Mouse (Mus musculus): ENCODE measurements around the gene Acsl6. TPM values are rescaled to one million over a fixed set of nuclear protein-coding genes. Genes with fewer than 3 reads are reported as not detected.
"Not testable (repeated sequence)": the region's sequence is repeated elsewhere in the genome, so short reads cannot be mapped to it uniquely, and the experiment has no call there.

The Acsl6 gene
- polyA plus RNA-seq, 1 experiment from 2014 or later, result 24.7 TPM

GRCm38 (mm10) chr11:54295971-54296370 is 7.6 kb upstream of the Acsl6 start:
- H3K36me3 ChIP-seq (ENCODE audit: poor library complexity, severe bottlenecking), result no peaks in the 10 kb centered on the region

GRCm38 (mm10) chr11:54296734-54297133 is 6.9 kb upstream of the Acsl6 start:
- Histone ChIP-seq H3K27me3 (no peaks in the 10 kb centered on the region), H3K9me3 (replicated peaks) (peaks cover 4% of the 10 kb centered on the region; the same call in 1 of the 2 replicates), H3K4me3 (no peak overlapping the region), H3K9ac (no peak overlapping the region), H3K36me3 (ENCODE audit: poor library complexity, severe bottlenecking) (no peaks in the 10 kb centered on the region), H3K4me1 (no peaks in the 10 kb centered on the region), H3K27ac (no peak overlapping the region), H3K4me2 (no peak overlapping the region)
- 90% methylated on average over 1 of the region's 1 CpGs for WGBS
- no peak for ATAC-seq

More at GRCm38 (mm10) chr11:54295971-54296370, 7.6 kb upstream of the Acsl6 start:
- H3K9ac ChIP-seq, result no peak overlapping the region
- H3K4me2 ChIP-seq, result no peak overlapping the region
- peaks cover 4% of the 10 kb centered on the region; the same call in 1 of the 2 replicates for H3K9me3 ChIP-seq (replicated peaks)
- H3K27me3 ChIP-seq, result no peaks in the 10 kb centered on the region
- WGBS, result 90% methylated on average over 4 of the region's 4 CpGs
- no peak for ATAC-seq
- H3K4me1 ChIP-seq, result no peaks in the 10 kb centered on the region
- no peak overlapping the region for H3K27ac ChIP-seq
- no peak overlapping the region for H3K4me3 ChIP-seq

DNA sequence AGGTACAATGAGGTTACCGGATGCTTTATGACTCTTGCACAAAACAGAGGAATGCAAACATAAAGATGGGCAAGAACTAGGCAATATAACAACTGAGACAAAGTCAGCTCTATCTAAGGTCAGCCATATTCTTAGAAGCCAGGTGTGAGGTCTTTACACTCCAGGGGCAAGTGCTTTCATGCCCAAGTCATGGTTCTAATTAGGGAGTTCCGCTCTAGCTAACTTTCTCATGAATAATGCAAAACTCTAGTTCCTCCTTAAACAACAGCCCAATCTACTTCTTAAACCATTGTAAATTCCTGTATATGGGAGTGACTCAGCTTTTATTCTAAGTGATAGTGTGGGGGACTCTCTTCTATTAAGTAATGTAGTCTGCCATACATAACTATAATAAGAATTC is 6.1 kb upstream of the Acsl6 start:
- WGBS, result 89% methylated on average over 2 of the region's 2 CpGs
- ATAC-seq, result not testable (repeated sequence)

GRCm38 (mm10) chr11:54298777-54299176 is 4.8 kb upstream of the Acsl6 start:
- no peak for ATAC-seq
- no peaks in the 10 kb centered on the region for H3K27me3 ChIP-seq

More for the DNA sequence above, 6.1 kb upstream of the Acsl6 start:
- not testable (repeated sequence) for H3K36me3 ChIP-seq (ENCODE audit: poor library complexity, severe bottlenecking); H3K27me3 ChIP-seq; H3K4me2 ChIP-seq; H3K9ac ChIP-seq; H3K9me3 ChIP-seq (replicated peaks); H3K27ac ChIP-seq; H3K4me1 ChIP-seq; H3K4me3 ChIP-seq

DNA sequence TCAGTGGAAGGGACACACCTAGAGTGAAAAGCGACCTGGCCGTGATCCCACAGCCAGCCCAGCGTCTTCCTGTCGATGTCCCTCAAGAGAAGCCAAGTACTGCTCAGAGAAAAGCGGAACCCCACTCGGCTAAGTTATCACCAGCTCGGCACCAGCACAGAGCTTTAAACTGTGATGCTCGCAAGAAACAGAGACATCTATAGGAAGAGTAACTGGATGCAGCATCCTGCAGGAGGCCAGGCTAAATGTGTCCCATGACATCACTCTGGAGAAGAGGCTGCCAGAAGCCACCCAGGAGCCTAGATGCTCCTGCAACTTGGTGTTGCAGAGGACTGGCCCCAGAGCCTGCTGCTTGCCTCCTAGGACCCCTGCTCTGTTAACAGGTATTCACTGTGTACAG is 1.6 kb upstream of the Acsl6 start:
- 94% methylated on average over 8 of the region's 8 CpGs for WGBS
- no peak overlapping the region for H3K4me2 ChIP-seq
- no peak overlapping the region for H3K4me3 ChIP-seq
- H3K36me3 ChIP-seq (ENCODE audit: poor library complexity, severe bottlenecking), result no peaks in the 10 kb centered on the region
- H3K4me1 ChIP-seq, result peaks cover 34% of the 10 kb centered on the region
- no peak for ATAC-seq
- H3K9me3 ChIP-seq (replicated peaks), result peaks cover 4% of the 10 kb centered on the region; the same call in 1 of the 2 replicates
- H3K27ac ChIP-seq, result no peak overlapping the region
- no peaks in the 10 kb centered on the region for H3K27me3 ChIP-seq
- H3K9ac ChIP-seq, result no peak overlapping the region

More at GRCm38 (mm10) chr11:54298777-54299176, 4.8 kb upstream of the Acsl6 start:
- Histone ChIP-seq H3K36me3 (ENCODE audit: poor library complexity, severe bottlenecking) (no peaks in the 10 kb centered on the region), H3K4me1 (peaks cover 8% of the 10 kb centered on the region), H3K4me2 (no peak overlapping the region), H3K9ac (no peak overlapping the region), H3K27ac (no peak overlapping the region), H3K9me3 (replicated peaks) (peaks cover 4% of the 10 kb centered on the region; the same call in 1 of the 2 replicates), H3K4me3 (no peak overlapping the region)

GRCm38 (mm10) chr11:54302606-54303005 is 992 bp upstream of the Acsl6 start:
- H3K4me3 ChIP-seq, result no peak overlapping the region
- no peaks in the 10 kb centered on the region for H3K9me3 ChIP-seq (replicated peaks)
- 94% methylated on average over 3 of the region's 3 CpGs for WGBS
- no peaks in the 10 kb centered on the region for H3K36me3 ChIP-seq (ENCODE audit: poor library complexity, severe bottlenecking)
- peak overlapping the region; percentile 82; the same call in 1 of the 2 replicates for H3K4me2 ChIP-seq
- H3K27me3 ChIP-seq, result no peaks in the 10 kb centered on the region
- H3K9ac ChIP-seq, result no peak overlapping the region
- no peak for ATAC-seq
- peaks cover 34% of the 10 kb centered on the region for H3K4me1 ChIP-seq
- peak overlapping the region; percentile 84; the same call in 1 of the 2 replicates for H3K27ac ChIP-seq

DNA sequence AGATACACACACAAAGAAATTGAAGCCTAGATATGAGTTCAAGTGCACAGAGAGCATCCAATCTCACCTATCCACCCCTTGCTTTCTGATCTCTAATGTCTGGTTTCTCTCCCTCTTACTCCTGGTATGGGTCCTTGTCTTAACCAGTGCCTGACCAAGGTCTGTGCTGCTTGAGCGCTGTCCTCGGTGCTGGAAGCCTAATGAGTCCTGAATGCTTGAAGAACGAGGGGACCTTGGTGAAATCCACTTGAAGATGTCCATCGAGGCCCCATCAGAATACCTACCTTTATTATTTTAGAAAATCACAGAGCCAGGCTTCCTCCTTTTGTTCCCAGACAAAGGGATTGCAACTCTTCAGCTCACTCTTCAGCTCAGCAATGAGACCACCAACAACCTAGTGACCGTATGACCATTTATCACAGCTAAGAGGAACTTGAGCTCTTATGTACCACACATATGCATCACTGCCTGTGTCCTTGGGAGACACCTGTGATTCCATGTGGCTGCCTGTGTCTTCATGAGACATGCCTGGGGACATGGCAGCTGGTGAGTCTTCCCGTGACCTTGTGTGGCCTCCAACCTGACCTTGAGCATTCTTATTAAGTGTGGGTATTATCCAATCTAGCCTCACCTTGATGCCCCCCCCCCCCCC is 396 bp upstream of the Acsl6 start:
- no peaks in the 10 kb centered on the region for H3K36me3 ChIP-seq (ENCODE audit: poor library complexity, severe bottlenecking)
- H3K27me3 ChIP-seq, result no peaks in the 10 kb centered on the region
- ATAC-seq, result no peak; the same call in 1 of the 2 replicates
- peak overlapping the region; percentile 73 for H3K4me3 ChIP-seq
- no peaks in the 10 kb centered on the region for H3K9me3 ChIP-seq (replicated peaks)
- H3K4me1 ChIP-seq, result peaks cover 34% of the 10 kb centered on the region
- 18% methylated on average over 6 of the region's 6 CpGs for WGBS
- peak overlapping the region; percentile 84 for H3K27ac ChIP-seq
- peak overlapping the region; percentile 90 for H3K9ac ChIP-seq
- peak overlapping the region; percentile 82 for H3K4me2 ChIP-seq

DNA sequence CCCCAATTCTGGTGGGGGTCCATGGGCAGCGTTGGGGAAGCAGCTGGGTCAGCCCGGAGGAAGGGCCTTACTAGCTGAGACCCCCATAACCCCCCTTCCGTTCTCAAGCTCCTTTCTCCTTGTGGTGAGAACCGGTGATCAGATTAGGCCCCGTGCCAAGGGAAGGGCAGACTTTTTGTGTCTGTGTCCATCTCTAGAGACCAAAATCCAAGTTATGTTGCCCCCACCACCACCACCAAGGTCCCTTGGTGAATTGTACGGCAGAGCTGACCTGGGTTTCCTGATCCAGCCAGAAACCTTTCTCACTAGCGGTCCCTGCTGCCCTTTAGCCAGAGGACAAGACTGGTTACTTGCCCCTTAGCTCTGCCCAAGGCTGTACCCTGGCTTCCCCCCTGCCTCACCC is 874 bp downstream of the Acsl6 start:
- peak overlapping the region; percentile 90 for H3K9ac ChIP-seq
- H3K4me1 ChIP-seq, result peaks cover 34% of the 10 kb centered on the region
- no peaks in the 10 kb centered on the region for H3K36me3 ChIP-seq (ENCODE audit: poor library complexity, severe bottlenecking)
- peak overlapping the region; percentile 84 for H3K27ac ChIP-seq
- no peak; the same call in 1 of the 2 replicates for ATAC-seq
- peak overlapping the region; percentile 73 for H3K4me3 ChIP-seq
- no peaks in the 10 kb centered on the region for H3K9me3 ChIP-seq (replicated peaks)
- H3K27me3 ChIP-seq, result no peaks in the 10 kb centered on the region
- peak overlapping the region; percentile 82 for H3K4me2 ChIP-seq
- WGBS, result 2% methylated on average over 7 of the region's 7 CpGs

GRCm38 (mm10) chr11:54305331-54305730 is 1.7 kb downstream of the Acsl6 start:
- H3K4me1 ChIP-seq, result peaks cover 35% of the 10 kb centered on the region
- peak overlapping the region; percentile 73 for H3K4me3 ChIP-seq
- H3K9ac ChIP-seq, result peak overlapping the region; percentile 45; the same call in 1 of the 2 replicates
- no peak for ATAC-seq
- H3K27me3 ChIP-seq, result no peaks in the 10 kb centered on the region
- no peaks in the 10 kb centered on the region for H3K9me3 ChIP-seq (replicated peaks)
- 63% methylated on average over 3 of the region's 3 CpGs for WGBS
- H3K27ac ChIP-seq, result peak overlapping the region; percentile 25; the same call in 1 of the 2 replicates
- H3K4me2 ChIP-seq, result peak overlapping the region; percentile 82
- no peaks in the 10 kb centered on the region for H3K36me3 ChIP-seq (ENCODE audit: poor library complexity, severe bottlenecking)

DNA sequence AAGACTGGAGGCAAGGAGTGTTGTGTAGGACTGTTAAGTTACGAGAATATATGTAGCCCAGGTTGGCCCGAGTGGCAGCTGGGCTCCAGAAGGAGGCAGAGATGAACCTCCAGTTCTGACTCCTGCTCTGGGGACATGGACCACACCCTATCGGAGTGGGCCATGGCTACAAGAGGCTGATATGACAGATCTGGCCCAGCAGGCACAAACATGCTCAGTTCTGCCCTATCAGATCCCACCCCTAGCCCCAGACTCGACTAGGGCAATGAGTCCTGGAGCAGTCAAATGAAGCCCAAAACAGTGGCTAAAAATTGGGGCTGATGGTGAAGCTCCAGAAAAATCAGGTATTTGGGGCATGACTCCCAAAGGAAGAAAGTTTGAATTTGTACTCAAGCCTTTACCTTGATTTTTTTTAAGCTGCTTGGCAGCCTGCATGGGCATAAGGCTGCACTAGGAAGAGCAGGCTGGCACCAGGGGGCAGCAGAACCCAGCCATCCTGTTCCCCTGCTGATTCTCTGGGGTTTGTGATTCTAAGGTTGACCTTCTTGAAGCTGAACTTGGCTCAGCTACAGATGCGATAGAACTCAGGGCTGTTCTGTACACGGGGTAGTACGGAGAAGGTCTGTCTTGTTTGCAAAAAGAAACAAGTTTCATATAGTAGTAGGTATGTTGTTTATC is 3.7 kb downstream of the Acsl6 start:
- Histone ChIP-seq H3K4me3 (no peak overlapping the region), H3K27me3 (no peaks in the 10 kb centered on the region), H3K9me3 (replicated peaks) (no peaks in the 10 kb centered on the region), H3K4me2 (no peak overlapping the region), H3K4me1 (peaks cover 55% of the 10 kb centered on the region), H3K36me3 (ENCODE audit: poor library complexity, severe bottlenecking) (no peaks in the 10 kb centered on the region), H3K9ac (no peak overlapping the region), H3K27ac (no peak overlapping the region)
- ATAC-seq, result no peak
- 84% methylated on average over 7 of the region's 7 CpGs for WGBS

GRCm38 (mm10) chr11:54310588-54310987 is 7.0 kb downstream of the Acsl6 start:
- H3K9me3 ChIP-seq (replicated peaks), result no peaks in the 10 kb centered on the region
- H3K27ac ChIP-seq, result no peak overlapping the region
- no peak overlapping the region for H3K4me3 ChIP-seq
- no peaks in the 10 kb centered on the region; the same call in 1 of the 2 replicates for H3K36me3 ChIP-seq (ENCODE audit: poor library complexity, severe bottlenecking)
- ATAC-seq, result no peak
- H3K4me2 ChIP-seq, result no peak overlapping the region
- H3K4me1 ChIP-seq, result peaks cover 63% of the 10 kb centered on the region
- 90% methylated on average over 2 of the region's 2 CpGs for WGBS
- H3K9ac ChIP-seq, result no peak overlapping the region
- H3K27me3 ChIP-seq, result no peaks in the 10 kb centered on the region

- H3K9ac ChIP-seq, result peak overlapping the region; percentile 51
- H3K36me3 ChIP-seq (ENCODE audit: poor library complexity, severe bottlenecking), result no peaks in the 10 kb centered on the region; the same call in 1 of the 2 replicates
- peaks cover 49% of the 10 kb centered on the region for H3K4me1 ChIP-seq
- WGBS, result 6% methylated on average over 5 of the region's 5 CpGs
- no peak overlapping the region for H3K4me2 ChIP-seq
- H3K4me3 ChIP-seq, result no peak overlapping the region
- peak; percentile 67 for ATAC-seq
- peak overlapping the region; percentile 77 for H3K27ac ChIP-seq
- no peaks in the 10 kb centered on the region for H3K9me3 ChIP-seq (replicated peaks)
- no peaks in the 10 kb centered on the region for H3K27me3 ChIP-seq
These were observed 8.4 kb downstream of the Acsl6 start for GRCm38 (mm10) chr11:54312021-54312420.
